Mouse (Mus musculus) forebrain, embryonic 11.5 days (tissue): Measurements from ENCODE around the gene Serpina3c. TPM values are rescaled to one million over a fixed set of nuclear protein-coding genes. Genes with fewer than 3 reads are reported as not detected.

ENCODE experiments used
- ATAC-seq: fragments of 200-750 bp; cut with Nextera tagmentation; replicated peaks from 2 replicates; pipeline ENCODE4 v1.8.0; 2017; ENCODE audit warnings: moderate TSS enrichment; ENCODE audit not compliant: low FRiP score
- DNase-seq: peaks from one replicate; pipeline ENCODE4 v3.0.0-alpha.2; 2017; ENCODE audit warnings: low spot score
- H3K27ac ChIP-seq: fragments of 300-500 bp; sonication (generic); 2 replicates; pipeline ENCODE4 v1.5.1; 2014; ENCODE audit warnings: low read depth, low read length
- H3K27me3 ChIP-seq: fragments of 300-500 bp; sonication (generic); 2 replicates; pipeline ENCODE4 v1.6.1; 2014; ENCODE audit warnings: mild to moderate bottlenecking, low read length, mixed read lengths; ENCODE audit not compliant: control insufficient read depth, insufficient read depth
- H3K36me3 ChIP-seq: fragments of 300-500 bp; sonication (generic); 2 replicates; pipeline ENCODE4 v1.6.1; 2014; ENCODE audit warnings: mild to moderate bottlenecking, low read length, moderate library complexity, mixed read lengths; ENCODE audit not compliant: control insufficient read depth, insufficient read depth
- H3K4me1 ChIP-seq: fragments of 300-500 bp; sonication (generic); replicated peaks from 2 replicates; pipeline ENCODE4 v1.6.1; 2014; ENCODE audit warnings: low read length, mixed read lengths; ENCODE audit not compliant: control insufficient read depth, insufficient read depth
- H3K4me2 ChIP-seq: fragments of 300-500 bp; sonication (generic); 2 replicates; pipeline ENCODE4 v1.6.1; 2014; ENCODE audit warnings: low read depth, mild to moderate bottlenecking, low read length, moderate library complexity, mixed read lengths; ENCODE audit not compliant: severe bottlenecking
- H3K4me3 ChIP-seq: fragments of 300-500 bp; sonication (generic); 2 replicates; pipeline ENCODE4 v1.5.1; 2014; ENCODE audit warnings: low read depth, low read length
- H3K9ac ChIP-seq: fragments of 300-500 bp; sonication (generic); 2 replicates; pipeline ENCODE4 v1.6.1; 2014; ENCODE audit warnings: low read length
- H3K9me3 ChIP-seq: fragments of 300-500 bp; sonication (generic); 2 replicates; pipeline ENCODE4 v1.6.1; 2016; ENCODE audit warnings: low read length, mixed read lengths; ENCODE audit not compliant: control insufficient read depth
- WGBS: fragments of 180-500 bp; shearing (Covaris S2); extraction: QIAGEN DNeasy Blood & Tissue Kit; methylation state at CpG from one replicate; pipeline ENCODE4 v1.1.7; 2014; 5-methylcytosine and 5-hydroxymethylcytosine counted together
- polyA plus RNA-seq: library from polyadenylated mRNA; unstranded; fragments of >200 nt; fragmentation: Nextera tagmentation; extraction: Ambion mirVana; gene quantifications from 2 replicates; pipeline ENCODE4 v1.2.1, GENCODE M21; 2014

The Serpina3c gene
- polyA plus RNA-seq, 1 experiment from 2014 or later = not detected

DNA sequence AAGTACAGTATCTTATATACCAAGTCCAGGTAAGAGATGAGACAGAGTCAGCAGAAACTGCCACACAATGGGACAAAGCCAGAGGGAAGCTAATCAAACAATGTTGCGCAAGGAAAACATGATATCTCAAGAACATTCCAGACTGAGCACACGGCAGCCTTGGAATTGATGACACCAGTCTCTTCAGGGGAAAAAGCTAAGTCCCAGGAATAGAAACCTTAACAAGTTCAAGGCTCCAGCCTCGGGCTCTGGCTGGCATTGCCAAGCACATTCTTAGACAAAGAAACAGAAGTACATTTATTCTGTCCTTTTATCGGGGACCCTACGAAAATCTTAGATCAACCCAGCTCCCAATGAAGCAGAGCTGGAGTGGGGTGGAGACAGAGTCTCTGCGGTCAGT, 52.9 kb downstream of the Serpina3c start, which contains the start of gene Serpina5:
TSS of gene Serpina5 (plus strand) at position 346 of the 400 bp plus-strand sequence.
- no peaks in the 10 kb centered on the region for H3K9me3 ChIP-seq
- H3K4me3 ChIP-seq = no peak within 1 kb of the TSS
- no peaks in the 10 kb centered on the region for H3K36me3 ChIP-seq
- H3K27me3 ChIP-seq = no peaks in the 10 kb centered on the region
- H3K4me1 ChIP-seq = no peaks in the 10 kb centered on the region
- H3K27ac ChIP-seq = no peak within 1 kb of the TSS
- 96% methylated on average over 6 of the region's 6 CpGs for WGBS
- no peak for DNase-seq
- ATAC-seq = no peak
- no peak within 1 kb of the TSS for H3K9ac ChIP-seq
- no peak within 1 kb of the TSS for H3K4me2 ChIP-seq

Other genes with a start within 250 kb of the Serpina3c start
- gene Serpina1c, start 249.0 kb downstream of the Serpina3c start, polyA plus RNA-seq = not detected in 2 replicates
- not detected in 2 replicates for gene Serpina1e, start 194.9 kb downstream of the Serpina3c start, polyA plus RNA-seq
- gene Serpina11, start 163.9 kb downstream of the Serpina3c start, polyA plus RNA-seq = not detected in 2 replicates
- not detected in 2 replicates for gene Serpina9, start 140.1 kb downstream of the Serpina3c start, polyA plus RNA-seq
- not detected in 2 replicates for gene Serpina12, start 109.4 kb downstream of the Serpina3c start, polyA plus RNA-seq
- not detected in 2 replicates for gene Serpina5, start 52.8 kb downstream of the Serpina3c start, polyA plus RNA-seq
- gene Serpina3a, start 41.1 kb downstream of the Serpina3c start, polyA plus RNA-seq = not detected in 2 replicates
- not detected in 2 replicates for gene Serpina3b, start 25.9 kb downstream of the Serpina3c start, polyA plus RNA-seq
- 0.27 and 0.37 TPM in 2 replicates for gene Serpina3f, start 60.7 kb upstream of the Serpina3c start, polyA plus RNA-seq
- gene Serpina3g, start 82.4 kb upstream of the Serpina3c start, polyA plus RNA-seq = 0.28 TPM in 1 of 2 replicates, not detected in the other
- gene Serpina3i, start 109.3 kb upstream of the Serpina3c start, polyA plus RNA-seq = 0.09 TPM in 1 of 2 replicates, not detected in the other
- not detected in 2 replicates for gene Serpina3j, start 160.7 kb upstream of the Serpina3c start, polyA plus RNA-seq
- not detected in 2 replicates for gene Serpina3k, start 184.6 kb upstream of the Serpina3c start, polyA plus RNA-seq
- not detected in 2 replicates for gene Serpina3m, start 184.6 kb upstream of the Serpina3c start, polyA plus RNA-seq